Mouse (Mus musculus) kidney, postnatal 25 days (tissue): ENCODE measurements around the gene Csmd2.
A peak's percentile ranks its signal among the peaks of the same experiment; 100 is the strongest.
"Not testable (repeated sequence)": the region's sequence is repeated elsewhere in the genome, so short reads cannot be mapped to it uniquely, and the experiment has no call there.

Experiments used
- DNase-seq, 2 experiments: peaks; one replicate each; pipeline ENCODE4 v3.0.0; 2021; ENCODE audit warnings: mixed read lengths in 2 of 2

Gene Csmd2

DNA sequence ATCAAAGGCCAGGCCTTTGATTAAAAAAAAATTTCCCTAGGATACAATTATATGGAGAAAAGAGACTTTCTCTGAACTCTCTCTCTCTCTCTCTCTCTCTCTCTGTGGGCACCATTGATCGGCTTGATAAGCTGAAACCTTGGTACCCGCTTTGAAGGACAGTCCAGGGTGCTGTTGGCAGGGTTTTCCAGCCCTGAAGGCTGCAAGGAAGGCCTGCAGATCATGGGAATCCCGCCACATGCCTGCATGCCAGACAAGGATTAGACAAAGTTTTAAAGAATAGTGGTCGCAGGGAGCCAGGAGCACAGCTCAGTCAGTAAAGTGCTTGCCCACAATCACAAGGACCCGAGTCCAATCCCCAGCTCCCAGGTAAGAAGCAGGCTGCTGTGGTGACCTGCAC is 526.8 kb downstream of the Csmd2 start:
- no peak for DNase-seq

DNA sequence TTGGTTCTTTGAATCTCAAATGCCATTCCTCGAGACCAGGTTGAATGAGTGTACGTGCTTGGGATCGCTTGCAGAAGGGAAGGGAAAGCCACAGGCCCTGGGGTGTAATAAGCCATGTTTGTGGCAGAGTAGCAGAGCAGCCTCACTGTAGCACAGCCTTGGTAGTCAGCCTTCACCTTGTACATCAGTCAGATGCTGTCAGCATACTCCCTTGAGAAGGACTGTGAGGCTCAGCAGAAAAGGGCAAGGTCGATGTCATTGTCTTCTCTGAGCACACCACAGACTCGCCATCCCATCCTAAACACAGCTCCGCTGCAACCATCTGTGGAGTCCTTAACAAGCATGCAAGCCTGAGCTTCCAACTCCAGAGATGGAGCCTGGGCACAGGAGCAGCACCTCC is 533.6 kb downstream of the Csmd2 start:
- no peak for DNase-seq

- peak in 1 of 2 experiments; percentile 16 for DNase-seq
Observed at GRCm38 (mm10) chr4:128543378-128543777, 555.7 kb downstream of the Csmd2 start.

GRCm38 (mm10) chr4:128543956-128544486 is 556.4 kb downstream of the Csmd2 start:
- DNase-seq: not testable (repeated sequence)

- DNase-seq: peak in 1 of 2 experiments; percentile 12
Observed at GRCm38 (mm10) chr4:128550756-128551155, 563.1 kb downstream of the Csmd2 start.

- peak in 1 of 2 experiments; percentile 1 for DNase-seq
Observed at GRCm38 (mm10) chr4:128554198-128554597, 566.5 kb downstream of the Csmd2 start.

GRCm38 (mm10) chr4:128560327-128560726 is 572.7 kb downstream of the Csmd2 start:
- DNase-seq: no peak

GRCm38 (mm10) chr4:128575811-128576210 is 588.2 kb downstream of the Csmd2 start:
- DNase-seq: peak; percentile 26 to 48

- DNase-seq: peak in 1 of 2 experiments; percentile 54
Observed at GRCm38 (mm10) chr4:128579182-128579581, 591.5 kb downstream of the Csmd2 start.

DNA sequence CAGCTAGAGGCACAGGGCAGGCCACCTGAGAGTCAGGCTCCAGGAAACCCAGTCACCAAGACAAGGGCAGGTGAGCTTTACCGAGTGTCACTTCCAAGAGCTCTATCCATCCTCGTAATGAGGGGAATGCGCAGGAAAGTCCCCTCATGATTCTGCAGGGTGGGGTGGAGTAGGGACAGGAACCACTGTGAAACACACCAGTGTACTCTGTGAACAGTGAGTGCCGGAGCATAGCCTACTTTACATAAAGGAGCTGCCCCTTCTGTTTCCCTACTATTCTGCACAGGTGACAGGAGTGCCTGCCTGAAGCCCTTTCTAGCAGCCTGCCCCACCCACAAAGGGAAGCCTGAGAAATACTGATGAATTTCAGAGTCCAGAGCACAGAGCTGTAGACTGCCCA is 605.6 kb downstream of the Csmd2 start:
- no peak for DNase-seq

DNA sequence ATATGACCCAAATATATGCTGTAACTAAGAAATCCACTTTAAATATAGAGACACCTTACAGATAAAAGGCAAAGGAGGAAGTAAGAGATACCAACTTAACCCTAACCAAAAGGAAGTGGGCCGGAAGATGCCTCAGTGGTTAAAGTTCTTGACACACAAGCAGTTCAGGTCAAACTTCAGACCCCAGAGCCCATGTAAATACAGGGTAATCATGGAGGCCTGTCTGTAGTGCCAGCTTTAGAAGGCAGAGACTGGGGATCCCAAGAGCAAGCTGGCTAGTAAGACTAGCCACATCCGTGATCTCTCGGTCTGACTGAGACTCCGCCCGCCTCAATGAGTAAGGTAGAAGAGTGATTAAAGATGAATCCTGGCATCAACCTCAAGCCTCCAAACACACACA is 606.4 kb downstream of the Csmd2 start:
- no peak for DNase-seq

GRCm38 (mm10) chr4:128597801-128598560 is 610.3 kb downstream of the Csmd2 start:
- DNase-seq: no peak

DNA sequence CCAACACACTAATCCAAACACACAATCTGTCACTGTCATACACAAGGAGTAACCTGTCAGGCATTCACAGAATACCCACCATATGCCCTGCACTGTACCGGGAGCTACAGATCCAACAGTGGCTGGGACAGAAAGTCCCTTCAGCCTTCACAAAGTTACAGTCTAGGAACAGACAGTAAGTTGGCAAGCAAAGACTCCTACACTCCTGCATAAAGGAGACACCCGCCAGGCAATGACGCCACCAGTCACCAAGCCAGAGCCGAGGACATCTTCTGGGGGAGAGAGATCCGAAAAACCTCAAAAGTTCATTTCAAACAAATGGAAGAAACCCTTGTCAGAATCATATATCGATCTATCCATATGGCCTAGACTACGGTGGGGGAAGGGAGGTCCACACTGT is 618.9 kb downstream of the Csmd2 start:
- DNase-seq: no peak

DNA sequence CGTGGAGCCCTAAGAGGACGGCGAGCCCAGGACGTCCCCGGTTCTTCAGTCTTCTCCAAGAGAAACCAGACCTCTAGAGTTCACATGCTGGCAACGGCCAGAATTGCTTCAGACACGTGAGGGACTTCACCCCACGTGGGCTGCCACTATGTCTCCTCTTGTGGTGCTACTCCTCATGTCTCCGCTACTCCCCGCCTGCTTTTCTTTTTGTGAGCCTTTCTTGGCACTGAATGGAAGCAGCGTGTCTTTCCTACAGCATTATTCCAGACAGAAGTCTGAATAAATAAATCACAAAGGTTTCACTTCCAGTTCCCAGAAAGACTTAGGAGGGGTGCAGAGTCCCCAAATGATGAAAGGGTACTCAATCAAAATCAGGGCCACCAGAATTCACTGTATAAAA is 620.0 kb downstream of the Csmd2 start:
- DNase-seq: no peak

DNA sequence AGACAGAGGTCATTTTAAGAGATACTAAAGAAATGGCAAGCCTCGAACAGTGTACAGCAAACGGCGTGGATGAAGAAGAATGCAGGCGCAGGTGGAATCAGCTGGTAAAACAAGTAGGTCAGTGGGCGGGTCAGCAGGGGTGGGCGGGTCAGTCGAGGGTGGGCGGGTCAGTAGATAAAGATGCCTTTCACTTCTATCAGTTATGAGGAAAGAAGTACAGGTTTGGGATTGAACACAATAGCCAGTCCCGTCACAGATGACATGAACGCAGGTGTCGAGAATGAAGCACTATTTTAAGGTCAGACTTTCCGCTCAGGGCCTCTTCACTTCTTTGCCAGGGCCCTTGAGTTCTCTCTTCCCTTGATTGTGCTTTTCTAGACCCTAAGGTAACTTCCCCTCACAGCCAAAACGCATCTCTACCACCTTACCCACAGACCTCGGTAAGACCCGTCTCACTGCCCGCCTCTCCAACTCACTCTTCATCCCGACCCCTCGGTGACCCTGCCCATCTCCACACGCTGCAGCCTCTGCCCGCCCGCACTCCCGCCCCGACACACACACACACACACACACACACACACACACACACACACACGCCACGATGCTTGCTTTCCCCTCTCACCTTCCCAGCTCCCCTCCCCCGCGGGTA is 621.7 kb downstream of the Csmd2 start:
- no peak for DNase-seq

GRCm38 (mm10) chr4:128609925-128610402 is 622.3 kb downstream of the Csmd2 start, which contains the start of gene Zscan20:
TSS of gene Zscan20 (minus strand) at chr4:128610098.
- DNase-seq: peak; percentile 98 to 99

DNA sequence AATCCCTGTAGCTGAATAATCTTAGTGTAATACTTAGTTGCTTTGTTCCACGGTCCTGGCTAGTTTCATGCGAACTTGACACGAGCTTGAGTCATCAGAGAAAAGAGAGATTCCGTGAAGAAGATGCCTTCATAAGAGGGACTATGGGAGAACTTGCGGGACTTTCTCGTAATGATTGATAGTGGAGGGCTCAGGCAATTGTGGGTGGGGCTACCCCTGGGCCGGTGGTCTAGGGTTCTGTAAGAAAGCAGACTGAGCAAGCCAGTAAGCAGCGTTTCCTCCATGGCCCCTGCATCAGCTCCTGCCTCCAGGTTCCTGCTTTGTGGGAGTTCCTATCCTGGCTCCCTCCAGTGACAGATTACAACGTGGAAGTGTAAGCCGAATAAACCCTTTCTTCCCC is 623.0 kb downstream of the Csmd2 start:
- DNase-seq: no peak

- DNase-seq: not testable (repeated sequence)
Observed at GRCm38 (mm10) chr4:128611726-128612125, 624.1 kb downstream of the Csmd2 start.

GRCm38 (mm10) chr4:128613326-128613725 is 625.7 kb downstream of the Csmd2 start:
- DNase-seq: peak in 1 of 2 experiments; percentile 67

- no peak for DNase-seq
Observed at GRCm38 (mm10) chr4:128615761-128616160, 628.1 kb downstream of the Csmd2 start.
